Mouse (Mus musculus): ENCODE measurements around the gene Gm16430. TPM values are rescaled to one million over a fixed set of nuclear protein-coding genes. Genes with fewer than 3 reads are reported as not detected.

Gene Gm16430
- not detected for polyA plus RNA-seq (2017; shearing (Covaris generic))

GRCm38 (mm10) chrX:54621911-54622310 lies at the start of gene Gm16430:
Gene Gm16430 (plus strand): TSS chrX:54622211.

Other genes starting within 250 kb of the Gm16430 start
- gene Gm16405, start 91.0 kb upstream of the Gm16430 start, polyA plus RNA-seq (2017; shearing (Covaris generic)), result not detected